Mouse (Mus musculus) liver, embryonic 16.5 days (tissue): ENCODE measurements around the gene Pitpnc1. TPM values are rescaled to one million over a fixed set of nuclear protein-coding genes. Genes with fewer than 3 reads are reported as not detected.
A peak's percentile ranks its signal among the peaks of the same experiment; 100 is the strongest.

Experiments used
- ATAC-seq: fragments of 200-750 bp; cut with Nextera tagmentation; 2 replicates; pipeline ENCODE4 v1.8.0; 2017; ENCODE audit warnings: low read depth, mild to moderate bottlenecking, moderate number of reproducible peaks, moderate library complexity
- H3K27ac ChIP-seq: fragments of 300-500 bp; sonication (generic); 2 replicates; pipeline ENCODE4 v1.5.1; 2014; ENCODE audit warnings: mild to moderate bottlenecking, low read length
- H3K27me3 ChIP-seq: fragments of 300-500 bp; sonication (generic); 2 replicates; pipeline ENCODE4 v1.6.1; 2014; ENCODE audit warnings: low read depth, low read length, mixed read lengths; ENCODE audit not compliant: control insufficient read depth, insufficient read depth
- H3K36me3 ChIP-seq: fragments of 300-500 bp; sonication (generic); 2 replicates; pipeline ENCODE4 v1.6.1; 2014; ENCODE audit warnings: mild to moderate bottlenecking; ENCODE audit not compliant: control insufficient read depth, insufficient read depth
- H3K4me1 ChIP-seq: fragments of 300-500 bp; sonication (generic); 2 replicates; pipeline ENCODE4 v1.6.1; 2014; ENCODE audit warnings: low read depth, low read length, mixed read lengths; ENCODE audit not compliant: control insufficient read depth
- H3K4me2 ChIP-seq: fragments of 300-500 bp; sonication (generic); 2 replicates; pipeline ENCODE4 v1.6.1; 2014; ENCODE audit warnings: low read depth, low read length, mixed read lengths
- H3K4me3 ChIP-seq: fragments of 300-500 bp; sonication (generic); 2 replicates; pipeline ENCODE4 v1.5.1; 2014; ENCODE audit warnings: low read depth, mild to moderate bottlenecking, low read length
- H3K9ac ChIP-seq: fragments of 300-500 bp; sonication (generic); 2 replicates; pipeline ENCODE4 v1.6.1; 2014; ENCODE audit warnings: low read depth, low read length
- H3K9me3 ChIP-seq: fragments of 300-500 bp; sonication (generic); replicated peaks from 2 replicates; pipeline ENCODE4 v1.6.1; 2016; ENCODE audit warnings: low read length; ENCODE audit not compliant: control insufficient read depth
- WGBS: fragments of 180-500 bp; shearing (Covaris S2); extraction: QIAGEN DNeasy Blood & Tissue Kit; methylation state at CpG from one replicate; pipeline ENCODE4 v1.1.7; 2014; ENCODE audit not compliant: insufficient replicate concordance; 5-methylcytosine and 5-hydroxymethylcytosine counted together
- polyA plus RNA-seq: library from polyadenylated mRNA; unstranded; fragments of >200 nt; fragmentation: Nextera tagmentation; extraction: Ambion mirVana; gene quantifications from 2 replicates; pipeline ENCODE4 v1.2.1, GENCODE M21; 2015

Gene Pitpnc1
- polyA plus RNA-seq, 1 experiment from 2014 or later: 7.6 TPM

- Histone ChIP-seq H3K4me1 (no peaks in the 10 kb centered on the region), H3K4me2 (no peak overlapping the region), H3K27me3 (no peaks in the 10 kb centered on the region), H3K36me3 (no peaks in the 10 kb centered on the region; the same call in 1 of the 2 replicates), H3K9ac (no peak overlapping the region), H3K27ac (no peak overlapping the region), H3K9me3 (no peaks in the 10 kb centered on the region), H3K4me3 (no peak overlapping the region)
- WGBS: 82% methylated on average over 15 of the region's 15 CpGs
- no peak for ATAC-seq
Measured at GRCm38 (mm10) chr11:107315475-107315874, 155.0 kb downstream of the Pitpnc1 start.

- Histone ChIP-seq H3K4me2 (no peak overlapping the region), H3K4me3 (no peak overlapping the region), H3K36me3 (no peaks in the 10 kb centered on the region; the same call in 1 of the 2 replicates), H3K27me3 (no peaks in the 10 kb centered on the region), H3K9me3 (no peaks in the 10 kb centered on the region), H3K27ac (no peak overlapping the region), H3K4me1 (no peaks in the 10 kb centered on the region), H3K9ac (no peak overlapping the region)
- WGBS: 56% methylated on average over 20 of the region's 20 CpGs
- peak; percentile 39; the same call in 1 of the 2 replicates for ATAC-seq
Measured at GRCm38 (mm10) chr11:107310338-107311121, 160.0 kb downstream of the Pitpnc1 start.

GRCm38 (mm10) chr11:107306170-107306569, 164.3 kb downstream of the Pitpnc1 start:
- Histone ChIP-seq H3K9me3 (no peaks in the 10 kb centered on the region), H3K27me3 (no peaks in the 10 kb centered on the region), H3K4me2 (no peak overlapping the region), H3K4me1 (no peaks in the 10 kb centered on the region), H3K27ac (no peak overlapping the region), H3K9ac (no peak overlapping the region), H3K36me3 (no peaks in the 10 kb centered on the region), H3K4me3 (no peak overlapping the region)
- 77% methylated on average over 11 of the region's 11 CpGs for WGBS
- ATAC-seq: no peak

- ATAC-seq: no peak
- Histone ChIP-seq H3K9ac (no peak overlapping the region), H3K4me3 (no peak overlapping the region), H3K27ac (no peak overlapping the region), H3K9me3 (no peaks in the 10 kb centered on the region), H3K4me1 (no peaks in the 10 kb centered on the region), H3K27me3 (no peaks in the 10 kb centered on the region), H3K4me2 (no peak overlapping the region), H3K36me3 (no peaks in the 10 kb centered on the region)
- 66% methylated on average over 4 of the region's 4 CpGs for WGBS
Measured at GRCm38 (mm10) chr11:107302141-107302540, 168.4 kb downstream of the Pitpnc1 start.

GRCm38 (mm10) chr11:107300235-107300634, 170.3 kb downstream of the Pitpnc1 start:
- Histone ChIP-seq H3K36me3 (no peaks in the 10 kb centered on the region), H3K4me2 (no peak overlapping the region)

GRCm38 (mm10) chr11:107299511-107300120, 170.9 kb downstream of the Pitpnc1 start:
- Histone ChIP-seq H3K27me3 (no peaks in the 10 kb centered on the region), H3K4me3 (no peak overlapping the region), H3K9ac (no peak overlapping the region), H3K4me2 (no peak overlapping the region), H3K4me1 (no peaks in the 10 kb centered on the region), H3K36me3 (no peaks in the 10 kb centered on the region), H3K27ac (no peak overlapping the region), H3K9me3 (no peaks in the 10 kb centered on the region)
- ATAC-seq: no peak
- 73% methylated on average over 9 of the region's 9 CpGs for WGBS

More at GRCm38 (mm10) chr11:107300235-107300634, 170.3 kb downstream of the Pitpnc1 start:
- Histone ChIP-seq H3K4me3 (no peak overlapping the region), H3K4me1 (no peaks in the 10 kb centered on the region), H3K9ac (no peak overlapping the region), H3K27ac (no peak overlapping the region), H3K27me3 (no peaks in the 10 kb centered on the region), H3K9me3 (no peaks in the 10 kb centered on the region)
- no peak for ATAC-seq

- Histone ChIP-seq H3K4me3 (no peak overlapping the region), H3K36me3 (no peaks in the 10 kb centered on the region), H3K9ac (no peak overlapping the region), H3K4me1 (no peaks in the 10 kb centered on the region), H3K27ac (no peak overlapping the region), H3K4me2 (no peak overlapping the region), H3K9me3 (no peaks in the 10 kb centered on the region), H3K27me3 (no peaks in the 10 kb centered on the region)
- WGBS: 69% methylated on average over 4 of the region's 4 CpGs
- ATAC-seq: no peak
Measured at GRCm38 (mm10) chr11:107296176-107296575, 174.3 kb downstream of the Pitpnc1 start.

- WGBS: 84% methylated on average over 13 of the region's 13 CpGs
- no peak overlapping the region for H3K4me3 ChIP-seq
Measured at GRCm38 (mm10) chr11:107292036-107292435, 178.5 kb downstream of the Pitpnc1 start.

GRCm38 (mm10) chr11:107288186-107288563, 182.3 kb downstream of the Pitpnc1 start:
- no peaks in the 10 kb centered on the region for H3K4me1 ChIP-seq
- ATAC-seq: no peak
- no peaks in the 10 kb centered on the region for H3K27me3 ChIP-seq
- H3K4me3 ChIP-seq: no peak overlapping the region
- no peak overlapping the region for H3K4me2 ChIP-seq
- WGBS: 72% methylated on average over 2 of the region's 2 CpGs
- no peak overlapping the region for H3K27ac ChIP-seq
- H3K36me3 ChIP-seq: no peaks in the 10 kb centered on the region
- H3K9me3 ChIP-seq: no peaks in the 10 kb centered on the region
- H3K9ac ChIP-seq: no peak overlapping the region

More at GRCm38 (mm10) chr11:107292036-107292435, 178.5 kb downstream of the Pitpnc1 start:
- Histone ChIP-seq H3K36me3 (no peaks in the 10 kb centered on the region), H3K4me1 (no peaks in the 10 kb centered on the region), H3K4me2 (no peak overlapping the region), H3K27me3 (no peaks in the 10 kb centered on the region), H3K9me3 (no peaks in the 10 kb centered on the region), H3K27ac (no peak overlapping the region), H3K9ac (no peak overlapping the region)
- ATAC-seq: no peak
